Mouse (Mus musculus) hindbrain, embryonic 14.5 days (tissue): ENCODE results near the gene Fau. TPM values are rescaled to one million over a fixed set of nuclear protein-coding genes. Genes with fewer than 3 reads are reported as not detected.
"Not testable (repeated sequence)": the region's sequence is repeated elsewhere in the genome, so short reads cannot be mapped to it uniquely, and the experiment has no call there.

Source experiments
- ATAC-seq: fragments of 200-750 bp; cut with Nextera tagmentation; 2 replicates; pipeline ENCODE4 v1.8.0; 2017; ENCODE audit warnings: moderate number of reproducible peaks, mild to moderate bottlenecking, moderate TSS enrichment, moderate library complexity; ENCODE audit not compliant: low FRiP score
- DNase-seq: peaks from one replicate; pipeline ENCODE4 v3.0.0-alpha.2; 2015; ENCODE audit warnings: low spot score
- H3K27ac ChIP-seq: fragments of 300-500 bp; sonication (generic); 2 replicates; pipeline ENCODE4 v1.5.1; 2014; ENCODE audit warnings: mild to moderate bottlenecking, moderate library complexity
- H3K27me3 ChIP-seq: fragments of 300-500 bp; sonication (generic); 2 replicates; pipeline ENCODE4 v1.6.1; 2014; ENCODE audit warnings: mild to moderate bottlenecking, low read length, mixed read lengths; ENCODE audit not compliant: control insufficient read depth, insufficient read depth
- H3K36me3 ChIP-seq: fragments of 300-500 bp; sonication (generic); replicated peaks from 2 replicates; pipeline ENCODE4 v1.6.1; 2014; ENCODE audit not compliant: control insufficient read depth, insufficient read depth
- H3K4me1 ChIP-seq: fragments of 300-500 bp; sonication (generic); replicated peaks from 2 replicates; pipeline ENCODE4 v1.6.1; 2014; ENCODE audit warnings: antibody characterized with exemption, low read length, mixed read lengths; ENCODE audit not compliant: control insufficient read depth, insufficient read depth
- H3K4me2 ChIP-seq: fragments of 300-500 bp; sonication (generic); replicated peaks from 2 replicates; pipeline ENCODE4 v1.6.1; 2014; ENCODE audit warnings: mild to moderate bottlenecking, moderate library complexity
- H3K4me3 ChIP-seq: fragments of 300-500 bp; sonication (generic); replicated peaks from 2 replicates; pipeline ENCODE4 v1.5.1; 2014; ENCODE audit warnings: mild to moderate bottlenecking, low read length
- H3K9ac ChIP-seq: fragments of 300-500 bp; sonication (generic); 2 replicates; pipeline ENCODE4 v1.6.1; 2014
- H3K9me3 ChIP-seq: fragments of 300-500 bp; sonication (generic); 2 replicates; pipeline ENCODE4 v1.6.1; 2016; ENCODE audit warnings: low read length; ENCODE audit not compliant: control insufficient read depth
- WGBS: fragments of 180-500 bp; shearing (Covaris S2); extraction: QIAGEN DNeasy Blood & Tissue Kit; methylation state at CpG from one replicate; pipeline ENCODE4 v1.1.7; 2014; 5-methylcytosine and 5-hydroxymethylcytosine counted together
- polyA plus RNA-seq: library from polyadenylated mRNA; unstranded; fragments of >200 nt; fragmentation: Nextera tagmentation; extraction: Ambion mirVana; gene quantifications from 2 replicates; pipeline ENCODE4 v1.2.1, GENCODE M21; 2014

Fau gene
- polyA plus RNA-seq, 1 experiment from 2014 or later = 672 TPM

DNA sequence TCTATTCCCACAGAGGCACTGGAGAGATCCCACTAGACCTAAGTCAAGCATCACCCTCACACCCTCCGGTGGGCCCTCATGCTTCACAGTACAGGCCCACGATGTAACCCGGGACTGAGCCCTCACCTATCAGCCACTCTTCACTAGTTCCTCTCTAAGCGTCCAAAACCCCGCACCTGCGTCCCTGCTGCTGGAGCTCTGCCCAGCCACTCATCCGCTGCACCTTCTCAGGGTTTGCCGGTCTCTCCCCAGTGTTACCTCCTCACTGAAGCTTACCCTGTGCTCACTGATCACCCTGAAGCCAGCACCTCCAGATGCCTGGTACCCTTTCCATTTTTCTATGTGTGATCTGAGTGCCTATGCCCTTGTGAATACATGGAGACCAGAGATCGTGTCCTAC, 15.4 kb upstream of the Fau start:
- WGBS = 76% methylated on average over 9 of the region's 9 CpGs

DNA sequence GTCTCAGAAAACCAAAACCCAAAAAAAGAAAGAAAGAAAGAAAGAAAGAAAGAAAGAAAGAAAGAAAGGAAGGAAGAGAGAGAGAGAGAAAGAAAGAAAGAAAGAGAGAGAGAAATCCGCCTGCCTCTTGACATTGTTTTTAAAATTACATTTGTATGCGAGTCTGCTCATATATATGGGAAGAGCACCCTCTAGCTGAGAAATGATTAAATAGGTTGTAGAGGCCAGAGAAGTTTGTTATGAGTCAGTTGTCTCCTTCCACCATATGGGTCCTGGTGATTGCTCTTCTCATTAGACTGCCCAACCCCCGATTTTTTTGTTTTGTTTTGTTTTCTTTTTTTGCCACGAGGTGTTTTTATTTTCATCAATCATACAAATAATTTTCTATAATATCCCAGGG, 13.5 kb upstream of the Fau start:
- H3K4me3 ChIP-seq, H3K4me2 ChIP-seq, ATAC-seq, H3K9ac ChIP-seq, H3K27ac ChIP-seq, H3K27me3 ChIP-seq, H3K9me3 ChIP-seq: not testable (repeated sequence)
- peaks cover 21% of the 10 kb centered on the region for H3K4me1 ChIP-seq
- H3K36me3 ChIP-seq = peaks cover 12% of the 10 kb centered on the region
- 67% methylated on average over 4 of the region's 4 CpGs for WGBS
- peak; percentile 62 for DNase-seq

More for the DNA sequence above, 15.4 kb upstream of the Fau start:
- no peak for ATAC-seq
- DNase-seq = no peak
- Histone ChIP-seq H3K4me1 (peaks cover 10% of the 10 kb centered on the region), H3K27me3 (no peaks in the 10 kb centered on the region), H3K27ac (no peak overlapping the region), H3K4me2 (no peak overlapping the region), H3K36me3 (no peaks in the 10 kb centered on the region), H3K9me3 (no peaks in the 10 kb centered on the region), H3K4me3 (no peak overlapping the region), H3K9ac (peak overlapping the region; percentile 24; the same call in 1 of the 2 replicates)

DNA sequence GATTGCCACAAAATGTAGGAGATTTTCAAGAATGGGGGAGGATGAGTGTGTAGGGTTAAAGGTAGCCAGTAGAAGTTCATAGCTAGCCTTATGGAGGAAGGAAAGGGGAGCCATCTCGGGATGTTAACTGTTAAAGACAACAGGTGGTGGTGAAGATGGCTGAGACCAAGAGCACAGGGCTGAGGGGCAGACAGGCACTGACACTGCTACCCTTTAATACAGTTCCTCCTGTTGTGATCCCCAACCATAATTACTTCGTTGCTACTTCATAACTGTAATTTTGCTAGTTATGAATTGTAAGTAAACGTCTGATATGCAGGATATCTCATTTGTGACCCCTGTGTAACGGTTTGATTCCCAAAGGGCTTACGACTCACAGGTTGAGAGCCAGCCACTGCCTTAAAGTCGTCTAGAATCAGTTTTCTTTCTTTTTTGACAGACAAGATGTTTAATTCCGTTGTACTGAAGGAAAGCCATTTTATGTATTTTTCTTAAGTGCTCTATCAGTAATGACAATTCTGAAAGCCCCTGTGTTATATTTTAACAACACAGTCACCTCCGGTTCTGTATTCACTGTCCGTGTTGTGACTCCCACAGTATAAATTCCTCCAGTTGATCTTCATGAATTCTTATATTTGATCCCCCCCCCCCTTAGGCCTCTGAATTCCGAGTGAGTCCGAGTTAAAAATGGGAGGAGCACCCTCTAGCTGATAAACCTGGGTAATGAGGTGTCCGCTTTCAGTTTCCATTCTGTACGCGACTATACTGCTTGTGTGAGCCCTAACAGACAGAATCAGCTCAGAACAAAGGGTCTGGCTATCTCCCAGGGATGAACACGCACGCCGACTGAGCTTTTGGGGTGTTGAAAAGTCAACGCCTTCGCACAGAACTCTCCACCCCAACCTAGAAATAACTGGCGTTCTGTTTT, 12.0 kb upstream of the Fau start:
- Histone ChIP-seq H3K4me3 (peak overlapping the region; percentile 98), H3K4me1 (peaks cover 21% of the 10 kb centered on the region), H3K27me3 (no peaks in the 10 kb centered on the region), H3K27ac (peak overlapping the region; percentile 99), H3K9me3 (no peaks in the 10 kb centered on the region), H3K4me2 (peak overlapping the region; percentile 98), H3K9ac (peak overlapping the region; percentile 85), H3K36me3 (peaks cover 28% of the 10 kb centered on the region)
- DNase-seq (no peak), ATAC-seq (peak; percentile 31)
- 22% methylated on average over 20 of the region's 20 CpGs for WGBS

DNA sequence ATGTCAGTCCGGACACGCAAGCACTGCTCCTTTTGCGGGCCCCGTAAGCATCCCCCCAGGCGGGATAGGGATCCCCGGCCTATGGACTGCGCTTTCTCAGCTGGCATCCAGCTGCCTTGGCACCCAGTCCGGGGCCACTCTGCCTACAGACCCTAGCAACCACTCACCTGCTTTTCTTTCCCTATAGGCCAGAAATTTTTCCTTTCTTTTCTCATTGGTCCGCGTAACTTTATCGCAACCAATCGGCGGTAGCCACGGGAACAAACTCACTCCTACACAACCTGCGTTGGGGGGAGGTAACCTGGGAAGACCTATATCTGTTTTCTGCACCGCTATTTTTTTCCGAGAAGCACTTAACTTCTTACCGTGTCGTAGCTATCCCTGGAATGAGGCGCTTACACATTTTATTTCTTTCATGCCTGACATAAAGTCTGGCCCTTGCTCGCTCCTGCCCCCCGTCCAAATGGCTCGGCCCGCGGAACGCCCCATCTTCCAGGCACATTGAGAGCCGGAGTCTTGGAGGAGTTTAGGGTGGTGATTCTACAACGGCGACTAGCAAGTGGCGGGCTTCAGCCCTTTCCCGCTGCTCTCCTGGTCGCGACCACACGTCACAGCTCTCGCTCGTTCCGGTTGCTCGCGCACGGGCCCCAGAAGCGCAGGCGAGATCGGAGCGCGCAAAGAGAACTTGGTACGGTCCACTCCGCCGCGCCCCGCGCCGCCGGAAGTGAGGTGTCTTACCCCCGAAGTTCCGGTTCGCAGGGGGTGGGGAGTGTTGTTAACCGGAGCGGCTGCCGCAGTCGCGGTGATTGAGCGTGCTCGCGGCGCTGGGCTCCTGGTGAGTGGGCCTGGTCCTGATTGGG, 11.1 kb upstream of the Fau start, which contains the start of gene Syvn1:
Gene Syvn1, plus strand, starts transcription at position 283 of the 860 bp plus-strand sequence.
- peak within 1 kb of the TSS; percentile 98 for H3K4me3 ChIP-seq
- ATAC-seq = peak; percentile 93
- WGBS = under 1% methylated on average over 65 of the region's 65 CpGs

DNA sequence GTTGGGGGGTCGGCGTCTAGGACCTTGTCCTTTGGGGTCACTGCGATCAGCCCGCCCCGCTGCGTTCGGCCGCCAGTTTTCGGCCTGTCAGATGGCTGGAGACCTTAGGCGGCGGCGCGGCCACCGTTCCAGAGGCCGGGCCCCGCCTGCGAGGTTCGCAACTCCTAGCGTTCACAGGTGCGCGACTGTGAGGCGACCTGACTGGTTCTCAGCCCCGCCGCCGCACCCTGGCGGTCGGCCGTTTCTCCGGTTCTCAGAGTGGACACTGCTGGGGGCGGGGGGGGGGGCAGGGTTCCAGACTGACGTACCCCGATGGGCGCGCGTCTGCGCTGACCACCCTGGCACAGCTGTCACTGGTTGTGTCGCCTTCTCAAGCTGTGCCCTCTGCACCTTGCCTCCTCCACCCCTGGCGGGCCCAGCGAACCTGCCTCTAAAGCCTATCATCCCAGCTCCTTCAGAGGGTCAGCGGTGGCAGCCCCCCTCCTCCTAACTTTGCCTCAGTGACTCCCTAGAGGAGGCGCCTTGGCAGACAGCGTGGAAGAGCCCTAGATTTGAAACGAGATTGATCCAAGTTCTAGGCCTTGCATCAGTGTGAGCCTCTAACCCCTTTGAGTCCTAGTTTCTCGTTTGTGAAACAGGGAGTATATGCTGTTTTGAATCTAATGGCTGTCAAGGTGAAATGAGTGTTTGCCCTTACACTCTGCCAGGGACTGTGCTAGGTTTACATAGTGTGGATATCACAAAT, 10.3 kb upstream of the Fau start:
- 2% methylated on average over 44 of the region's 44 CpGs for WGBS
- no peak for DNase-seq

More for the DNA sequence above, 11.1 kb upstream of the Fau start, which contains the start of gene Syvn1:
- Histone ChIP-seq H3K4me1 (peaks cover 21% of the 10 kb centered on the region), H3K9ac (peak within 1 kb of the TSS; percentile 85), H3K27ac (peak within 1 kb of the TSS; percentile 99), H3K36me3 (peaks cover 37% of the 10 kb centered on the region), H3K4me2 (peak within 1 kb of the TSS; percentile 98), H3K27me3 (no peaks in the 10 kb centered on the region), H3K9me3 (no peaks in the 10 kb centered on the region)
- peak; percentile 95 for DNase-seq

DNA sequence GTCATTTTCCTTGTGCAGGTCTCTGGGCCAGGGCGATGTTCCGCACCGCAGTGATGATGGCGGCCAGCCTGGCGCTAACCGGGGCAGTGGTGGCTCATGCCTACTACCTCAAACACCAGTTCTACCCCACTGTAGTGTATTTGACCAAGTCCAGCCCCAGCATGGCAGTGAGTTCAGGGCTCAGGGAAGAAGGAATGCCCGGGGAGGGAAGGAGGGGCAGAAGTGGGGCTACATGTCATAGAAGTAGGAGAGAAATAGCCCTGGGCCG, 9.8 kb upstream of the Fau start:
- Histone ChIP-seq H3K9ac (peak overlapping the region; percentile 85), H3K27me3 (no peaks in the 10 kb centered on the region), H3K4me2 (peak overlapping the region; percentile 98), H3K36me3 (peaks cover 50% of the 10 kb centered on the region), H3K4me1 (peaks cover 21% of the 10 kb centered on the region), H3K4me3 (peak overlapping the region; percentile 98), H3K9me3 (no peaks in the 10 kb centered on the region), H3K27ac (no peak overlapping the region)
- WGBS = 81% methylated on average over 8 of the region's 8 CpGs
- no peak for DNase-seq
- no peak for ATAC-seq

More for the DNA sequence above, 10.3 kb upstream of the Fau start:
- Histone ChIP-seq H3K9ac (peak overlapping the region; percentile 85), H3K4me2 (peak overlapping the region; percentile 98), H3K4me1 (peaks cover 21% of the 10 kb centered on the region), H3K27me3 (no peaks in the 10 kb centered on the region), H3K4me3 (peak overlapping the region; percentile 98), H3K9me3 (no peaks in the 10 kb centered on the region), H3K36me3 (peaks cover 45% of the 10 kb centered on the region), H3K27ac (peak overlapping the region; percentile 99)
- peak; percentile 6 for ATAC-seq

DNA sequence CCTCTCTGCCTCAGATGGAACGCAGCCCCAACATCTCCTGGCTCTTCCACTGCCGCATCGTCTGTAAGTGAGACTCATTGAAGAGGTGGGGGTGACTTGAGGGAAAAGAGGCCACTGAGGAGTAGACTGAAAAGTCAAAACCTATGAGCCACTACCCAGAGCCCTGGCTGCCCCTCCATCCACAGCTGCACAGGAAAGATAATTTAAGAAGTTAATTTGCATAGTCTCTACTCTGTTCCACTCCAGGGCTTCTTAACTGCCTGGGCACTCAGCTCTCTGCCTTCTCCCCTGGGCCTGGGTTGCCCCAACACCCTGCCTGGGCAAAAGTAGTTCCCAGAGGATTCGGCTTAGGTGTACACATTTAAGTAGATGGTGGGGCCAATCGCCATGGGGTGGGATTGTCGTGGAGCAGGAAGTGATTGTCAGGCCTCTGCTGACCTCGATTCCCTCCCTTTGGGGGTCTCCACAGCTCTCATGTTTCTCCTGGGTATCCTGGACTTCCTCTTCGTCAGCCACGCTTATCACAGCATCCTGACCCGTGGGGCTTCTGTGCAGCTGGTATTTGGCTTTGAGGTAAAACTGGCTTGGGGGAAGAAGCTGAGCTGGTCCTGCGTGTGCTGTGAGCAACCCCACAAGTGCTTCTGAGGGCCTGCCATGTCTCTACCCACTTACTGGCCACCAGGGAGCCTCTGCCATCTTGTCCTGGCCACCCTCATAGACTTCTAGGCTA, 8.8 kb upstream of the Fau start:
- H3K9ac ChIP-seq = no peak overlapping the region
- H3K4me3 ChIP-seq = no peak overlapping the region
- no peaks in the 10 kb centered on the region for H3K9me3 ChIP-seq
- DNase-seq = no peak
- H3K27me3 ChIP-seq = no peaks in the 10 kb centered on the region
- peaks cover 21% of the 10 kb centered on the region for H3K4me1 ChIP-seq
- H3K4me2 ChIP-seq = no peak overlapping the region
- ATAC-seq = no peak
- WGBS = 94% methylated on average over 11 of the region's 11 CpGs
- peaks cover 60% of the 10 kb centered on the region for H3K36me3 ChIP-seq
- H3K27ac ChIP-seq = no peak overlapping the region

DNA sequence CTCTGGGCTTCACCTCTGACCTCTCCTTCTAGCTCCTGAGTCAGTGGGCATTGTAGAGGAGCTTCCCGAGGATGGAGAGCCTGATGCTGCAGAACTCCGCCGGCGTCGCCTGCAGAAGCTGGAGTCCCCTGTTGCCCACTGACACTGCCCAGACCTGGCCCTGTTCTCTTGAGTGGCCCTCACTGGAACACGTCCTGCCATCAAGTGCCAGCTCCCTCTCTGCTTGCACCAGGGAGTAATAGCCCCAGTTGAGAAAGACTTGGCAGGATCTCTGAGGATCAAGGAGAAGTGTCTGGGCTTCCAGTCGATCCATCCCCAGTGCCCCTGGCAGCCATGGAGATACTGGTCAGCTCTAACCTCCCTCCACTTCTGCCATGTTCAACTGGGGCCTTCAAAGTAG, 5.1 kb upstream of the Fau start:
- no peaks in the 10 kb centered on the region for H3K27me3 ChIP-seq
- no peak overlapping the region for H3K4me3 ChIP-seq
- H3K27ac ChIP-seq = no peak overlapping the region
- WGBS = 88% methylated on average over 7 of the region's 7 CpGs
- no peak overlapping the region for H3K4me2 ChIP-seq
- no peak overlapping the region for H3K9ac ChIP-seq
- H3K9me3 ChIP-seq = no peaks in the 10 kb centered on the region
- H3K4me1 ChIP-seq = peaks cover 20% of the 10 kb centered on the region
- ATAC-seq (no peak), DNase-seq (no peak)
- H3K36me3 ChIP-seq = peaks cover 80% of the 10 kb centered on the region
